Mouse (Mus musculus) monocyte, adult 5-6 weeks (primary cell): ENCODE measurements around the gene Sppl3. TPM values are rescaled to one million over a fixed set of nuclear protein-coding genes. Genes with fewer than 3 reads are reported as not detected.
"Not testable (repeated sequence)": the region's sequence is repeated elsewhere in the genome, so short reads cannot be mapped to it uniquely, and the experiment has no call there.

ENCODE experiments used
- ATAC-seq: fragments of 153-309, 156-312 bp; replicated peaks from 2 replicates; pipeline ENCODE4 v1.8.0; 2017; ENCODE audit warnings: mild to moderate bottlenecking; ENCODE audit not compliant: low TSS enrichment, insufficient number of reproducible peaks, severe bottlenecking, poor library complexity, low FRiP score
- total RNA-seq: library from RNA; stranded (forward); fragments of 200-1000, 200-491, 200-594 nt; gene quantifications from 3 replicates; pipeline ENCODE4 v1.2.3, GENCODE M21; 2017

Gene Sppl3
- total RNA-seq, 1 experiment from 2014 or later = 44.8 TPM

- peak; percentile 61; the same call in 1 of the 2 replicates for ATAC-seq
Measured at GRCm38 (mm10) chr5:115066245-115066644, 55.3 kb downstream of the Sppl3 start.

DNA sequence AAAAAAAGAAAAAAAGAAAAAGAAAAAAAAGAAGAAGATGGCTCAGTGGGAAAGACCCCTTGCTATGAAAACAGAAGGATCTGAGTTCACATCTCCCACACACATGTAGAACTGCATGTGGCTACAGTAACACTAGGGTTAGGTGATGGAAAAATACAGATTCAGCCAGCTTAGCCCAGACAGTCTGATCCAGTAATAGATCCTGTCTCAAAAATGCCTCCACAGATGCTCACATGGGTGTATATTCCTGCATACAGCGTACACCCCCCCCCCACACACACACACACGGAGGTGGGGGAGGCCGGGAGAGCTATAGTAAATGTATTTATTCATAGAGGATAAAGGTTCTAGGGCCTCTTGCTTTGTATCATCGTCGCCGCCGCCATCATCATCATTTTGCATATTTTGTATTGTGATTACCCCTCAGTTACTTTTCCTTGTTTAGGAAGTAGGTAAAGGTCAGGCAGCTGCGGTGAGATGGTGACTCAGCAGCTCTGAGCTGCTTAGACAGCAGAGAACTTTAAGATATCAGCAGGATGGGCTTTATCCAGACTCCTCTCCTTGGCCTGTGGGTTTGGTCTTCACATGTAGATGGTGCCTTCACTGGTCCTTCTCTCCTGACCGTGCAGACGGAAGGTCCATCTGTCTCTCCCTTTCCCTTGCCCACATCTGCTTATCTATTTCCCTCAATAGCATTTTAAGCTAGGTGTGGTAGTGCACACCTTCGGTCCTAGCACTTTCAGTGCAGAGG, 57.9 kb downstream of the Sppl3 start:
- no peak for ATAC-seq

DNA sequence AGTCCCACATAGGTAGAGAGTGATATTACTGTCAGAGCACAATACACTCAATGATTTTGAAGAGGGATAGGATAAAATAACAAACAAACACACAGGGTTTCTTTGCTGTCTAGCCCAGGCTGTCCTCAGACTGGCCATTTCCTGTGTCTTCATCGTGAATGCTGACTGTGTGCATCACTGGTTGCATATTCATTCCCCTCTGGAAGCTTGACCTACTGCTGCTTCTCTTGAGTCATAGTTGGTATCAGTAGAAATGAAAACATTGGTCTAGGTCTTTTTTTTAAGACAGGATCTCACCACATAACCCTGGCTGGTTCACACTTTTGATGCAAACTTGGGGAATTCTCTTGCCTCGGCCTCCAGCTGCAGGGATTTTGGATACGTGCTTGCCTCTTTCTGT, 58.7 kb downstream of the Sppl3 start:
- ATAC-seq = no peak

- no peak for ATAC-seq
Measured at GRCm38 (mm10) chr5:115070457-115070856, 59.5 kb downstream of the Sppl3 start.

GRCm38 (mm10) chr5:115071096-115071901, 60.4 kb downstream of the Sppl3 start:
- no peak for ATAC-seq

- peak; percentile 53; the same call in 1 of the 2 replicates for ATAC-seq
Measured at GRCm38 (mm10) chr5:115072143-115072542, 61.2 kb downstream of the Sppl3 start.

- not testable (repeated sequence) for ATAC-seq
Measured at GRCm38 (mm10) chr5:115073306-115073705, 62.4 kb downstream of the Sppl3 start.

DNA sequence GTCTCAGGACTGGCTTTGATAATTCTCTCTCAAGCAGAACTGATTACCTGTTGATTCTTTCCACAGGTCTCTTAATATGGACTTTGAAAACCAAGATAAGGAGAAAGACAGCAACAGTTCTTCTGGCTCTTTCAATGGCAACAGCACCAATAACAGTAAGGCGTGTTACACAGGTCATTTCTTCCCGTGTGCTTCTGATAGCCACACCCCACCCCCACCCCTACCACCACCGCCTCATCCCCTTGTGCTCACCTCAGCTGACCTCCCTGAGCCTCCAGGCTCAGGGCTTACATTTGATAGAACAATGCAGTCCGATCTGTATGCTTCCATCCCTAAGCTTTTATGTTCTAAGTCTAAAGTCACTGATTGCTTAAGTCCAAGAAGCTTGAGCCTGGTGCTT, 63.8 kb downstream of the Sppl3 start:
- ATAC-seq = no peak

DNA sequence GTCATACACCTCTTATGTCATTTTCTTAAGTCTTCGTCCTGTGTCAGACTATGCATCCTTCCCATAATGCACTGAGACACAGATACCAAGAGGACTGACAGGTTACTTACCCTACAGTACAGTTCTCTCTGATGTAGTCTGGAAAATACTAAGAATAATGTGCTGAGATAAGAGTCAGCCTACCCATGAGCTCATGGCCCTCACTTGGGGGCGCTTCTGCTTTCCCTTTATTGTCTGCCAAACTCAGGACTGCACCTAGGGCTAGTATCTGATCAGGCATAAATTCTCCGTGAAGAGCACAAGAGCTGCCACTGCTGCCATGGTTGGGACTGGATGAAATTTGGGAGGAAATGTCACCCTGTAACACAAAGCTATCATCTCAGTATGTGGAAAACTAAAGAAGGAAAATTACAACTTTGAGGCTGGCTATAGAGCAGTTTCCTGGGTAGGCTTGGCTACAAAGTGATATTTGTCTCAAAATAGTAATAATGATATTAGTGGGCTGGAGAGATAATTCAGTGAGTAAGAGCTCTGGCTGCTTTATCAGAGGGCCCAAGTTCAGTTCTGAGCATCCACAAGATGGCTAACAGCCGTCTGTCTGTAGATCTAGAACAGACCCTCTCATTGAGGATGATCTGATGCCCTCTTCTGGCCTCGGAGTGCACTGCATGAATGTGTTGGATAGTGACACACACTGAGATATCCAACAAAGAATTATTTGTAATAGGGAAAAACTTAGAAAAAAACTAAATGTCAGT, 65.4 kb downstream of the Sppl3 start:
- peak; percentile 75; the same call in 1 of the 2 replicates for ATAC-seq

- no peak for ATAC-seq
Measured at GRCm38 (mm10) chr5:115081636-115082035, 70.7 kb downstream of the Sppl3 start.

GRCm38 (mm10) chr5:115083492-115083891, 72.6 kb downstream of the Sppl3 start:
- ATAC-seq = no peak

- ATAC-seq = no peak
Measured at GRCm38 (mm10) chr5:115085675-115086074, 74.7 kb downstream of the Sppl3 start.

DNA sequence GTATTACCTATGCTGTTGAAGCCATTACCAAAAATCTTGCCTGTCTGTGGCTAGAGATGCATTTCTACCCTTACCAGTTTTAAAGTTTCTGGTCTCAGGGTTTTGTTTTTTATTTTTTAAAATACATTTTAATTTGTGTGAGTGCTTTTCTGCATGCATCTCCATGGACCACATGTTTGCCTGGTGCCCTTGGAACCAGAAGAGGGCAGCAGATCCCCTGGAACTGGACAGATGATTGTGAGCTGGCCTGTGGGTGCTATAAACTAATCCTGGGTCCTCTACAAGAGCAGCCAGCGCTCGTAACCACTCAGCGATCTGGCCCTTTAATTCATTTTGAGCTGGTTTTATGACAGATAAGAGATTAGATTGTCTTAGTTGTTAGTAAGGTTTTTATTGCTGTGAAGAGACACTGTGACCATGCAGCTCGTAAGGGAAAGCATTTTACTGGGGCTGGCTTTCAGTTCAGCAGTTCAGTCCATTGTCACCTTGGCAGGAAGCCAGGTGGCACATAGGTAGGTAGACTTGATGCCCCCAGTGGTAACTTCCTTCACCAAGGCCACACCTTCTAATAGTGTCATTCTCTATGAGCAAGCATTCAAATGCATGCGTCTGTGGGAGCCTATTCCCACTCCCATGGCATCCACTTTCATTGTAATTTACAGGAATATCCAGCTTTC, 78.8 kb downstream of the Sppl3 start:
- ATAC-seq = no peak

- ATAC-seq = no peak
Measured at GRCm38 (mm10) chr5:115091015-115091414, 80.1 kb downstream of the Sppl3 start.

GRCm38 (mm10) chr5:115091776-115092175, 80.8 kb downstream of the Sppl3 start:
- no peak for ATAC-seq

- ATAC-seq = no peak
Measured at GRCm38 (mm10) chr5:115098195-115098594, 87.3 kb downstream of the Sppl3 start, which contains the start of gene Gm10401. TSS of gene Gm10401 (minus strand) at chr5:115098295.

DNA sequence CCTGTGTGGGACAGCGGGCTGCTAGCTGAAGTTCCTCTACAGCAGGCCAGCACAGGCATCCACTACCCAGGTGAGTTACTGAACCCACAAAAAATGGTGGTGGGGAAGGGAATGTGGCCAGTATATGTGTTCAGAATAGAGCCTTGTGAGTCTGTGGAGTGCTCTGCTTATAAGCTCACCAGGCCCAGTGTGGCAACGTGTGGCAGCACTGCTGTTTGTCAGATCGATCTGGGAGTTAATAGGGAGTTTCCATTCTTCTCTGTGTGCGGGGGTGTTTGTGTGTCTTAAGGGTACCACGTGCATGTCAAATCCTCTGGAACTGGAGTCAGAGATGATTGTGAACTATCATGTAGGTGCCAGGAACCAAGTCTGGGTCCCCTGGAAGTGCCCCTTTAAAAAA, 88.6 kb downstream of the Sppl3 start:
- no peak for ATAC-seq

- ATAC-seq = no peak
Measured at GRCm38 (mm10) chr5:115099991-115100390, 89.1 kb downstream of the Sppl3 start.

GRCm38 (mm10) chr5:115100473-115100872, 89.5 kb downstream of the Sppl3 start:
- ATAC-seq = no peak
